Mouse (Mus musculus) ES-E14 (cell line): ENCODE measurements around the gene Ccnb1ip1.

Experiments used
- CHD2 ChIP-seq: IDR thresholded peaks from 2 replicates; pipeline ENCODE4 v1.6.1; 2014; ENCODE audit warnings: mild to moderate bottlenecking, low read depth, low read length, inconsistent platforms
- MAFK ChIP-seq: IDR thresholded peaks from 2 replicates; pipeline ENCODE4 v1.6.1; 2014; ENCODE audit warnings: mild to moderate bottlenecking, low read depth, low read length, inconsistent platforms; ENCODE audit not compliant: insufficient read depth
- ZC3H11A ChIP-seq: IDR thresholded peaks from 2 replicates; pipeline ENCODE4 v1.6.1; 2012; ENCODE audit warnings: low read depth, mild to moderate bottlenecking, inconsistent platforms, low read length, borderline replicate concordance

- TF ChIP-seq MAFK (no peak), ZC3H11A (no peak), CHD2 (no peak)
These were observed 67.2 kb downstream of the Ccnb1ip1 start for GRCm38 (mm10) chr14:50740334-50740733.
